ENCODE assay signal across 8 mouse cellular contexts in the genomic region with DNA sequence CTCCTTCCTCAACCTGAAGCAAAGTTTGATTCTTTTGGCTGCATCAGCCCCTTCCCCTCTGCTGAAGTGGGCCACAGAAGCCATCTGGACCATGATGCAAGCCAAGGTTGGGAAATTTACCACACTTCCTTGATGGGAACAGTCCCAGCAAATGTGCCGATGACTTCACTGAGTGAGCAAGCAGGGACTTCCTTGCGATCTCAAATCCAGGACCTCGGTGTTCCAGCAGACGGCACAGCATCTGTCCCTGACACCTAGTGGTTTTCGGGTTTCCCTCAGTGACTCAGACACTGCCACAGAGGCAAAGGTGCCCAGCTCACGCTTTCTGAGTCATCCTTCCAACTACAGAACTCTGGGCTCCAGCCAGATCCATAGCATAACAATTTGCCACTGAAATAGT. TPM values are rescaled to one million over a fixed set of nuclear protein-coding genes. Genes with fewer than 3 reads are reported as not detected.
DNase-seq lines count a peak whose midpoint lies in the region; ATAC-seq lines count a peak whose summit lies in the region.

No protein-coding gene starts in this region.

- ATAC-seq in hematopoietic stem cell, adult 5-6 weeks (replicated peaks in 1 of 2; ENCODE audit: insufficient read depth in 1 of 2, low FRiP score in 2 of 2, low TSS enrichment in 1 of 2, low read depth in 1 of 2, poor library complexity in 2 of 2, severe bottlenecking in 2 of 2): peak; percentile 46 to 62; a peak in 3 of 4 replicates

- DNase-seq in layer of hippocampus, adult 9-11 months: peak; percentile 54
- DNase-seq in layer of hippocampus, postnatal 10 days (ENCODE audit: low spot score in 2 of 2): no peak
- DNase-seq in adrenal gland, postnatal 36 days: peak; percentile 77 to 78
- peak; percentile 31 to 55 for DNase-seq in right cerebral cortex, postnatal 10 days (ENCODE audit: low spot score in 2 of 2)
- no peak for DNase-seq in yolk sac, embryonic 10.5 days (ENCODE audit: low spot score)
- DNase-seq in kidney, postnatal 14 days: no peak
- no peak for DNase-seq in thymus, adult 18-20 months

RNA-seq across cellular contexts. Expression of a gene that starts 23.8 kb away (rescaled TPM):
- total RNA-seq in layer of hippocampus, postnatal 10 days (2021): 10 to 100 TPM; 41.1 to 45.4 TPM
- total RNA-seq in adrenal gland, postnatal 36 days (2021): 100 to 1,000 TPM in 1 of 2 experiments, 10 to 100 TPM in 1; 94.5 to 108 TPM
- 22.7 and 38.3 TPM in 2 replicates for total RNA-seq in hematopoietic stem cell, adult 5-6 weeks (2017)

Comparison
In these comparisons a context has a peak if more than half of its experiments do, and no peak if none do; other contexts are left out.
1. DNase-seq: peak in layer of hippocampus, adult 9-11 months (single experiment), adrenal gland, postnatal 36 days (2 of 2) and right cerebral cortex, postnatal 10 days (2 of 2); none in layer of hippocampus, postnatal 10 days (0 of 2), yolk sac, embryonic 10.5 days (single experiment), kidney, postnatal 14 days (single experiment) and thymus, adult 18-20 months (0 of 2).